Mouse (Mus musculus) adrenal gland, postnatal 4 days (tissue): Measurements from ENCODE around the gene Fndc3b. TPM values are rescaled to one million over a fixed set of nuclear protein-coding genes. Genes with fewer than 3 reads are reported as not detected.

Experiments used
- DNase-seq, 2 experiments: peaks; one replicate each; pipeline ENCODE4 v3.0.0; 2021 to 2022; ENCODE audit warnings: low spot score in 2 of 2, mixed read lengths in 2 of 2
- total RNA-seq, 2 experiments: library from RNA; stranded (reverse); gene quantifications; 2 replicates each; pipeline ENCODE4 v1.2.3; 2021

Fndc3b gene
- total RNA-seq, 2 experiments from 2014 or later, result 110 TPM

DNA sequence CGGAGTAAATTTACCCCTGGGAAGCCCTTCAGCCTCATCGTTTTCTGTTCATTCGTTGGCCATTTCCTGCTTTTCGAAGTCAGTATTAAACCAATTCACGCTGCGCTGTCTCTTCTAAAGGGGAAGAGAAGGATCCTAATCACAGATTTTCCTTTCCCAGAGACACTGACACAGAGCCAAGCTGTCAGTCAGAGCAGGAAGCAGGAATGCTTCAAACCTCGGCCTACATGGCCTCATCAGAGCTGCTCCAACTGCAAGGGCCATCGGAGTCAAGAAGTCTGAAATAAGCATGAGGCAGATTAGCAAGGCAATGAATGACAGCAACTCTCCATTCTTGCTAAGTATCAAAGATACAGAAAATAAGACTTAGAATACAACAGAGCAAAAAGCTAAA is 85.5 kb downstream of the Fndc3b start:
- no peak for DNase-seq

- DNase-seq, result no peak
Observed at GRCm38 (mm10) chr3:27624974-27625591, 86.0 kb downstream of the Fndc3b start.

DNA sequence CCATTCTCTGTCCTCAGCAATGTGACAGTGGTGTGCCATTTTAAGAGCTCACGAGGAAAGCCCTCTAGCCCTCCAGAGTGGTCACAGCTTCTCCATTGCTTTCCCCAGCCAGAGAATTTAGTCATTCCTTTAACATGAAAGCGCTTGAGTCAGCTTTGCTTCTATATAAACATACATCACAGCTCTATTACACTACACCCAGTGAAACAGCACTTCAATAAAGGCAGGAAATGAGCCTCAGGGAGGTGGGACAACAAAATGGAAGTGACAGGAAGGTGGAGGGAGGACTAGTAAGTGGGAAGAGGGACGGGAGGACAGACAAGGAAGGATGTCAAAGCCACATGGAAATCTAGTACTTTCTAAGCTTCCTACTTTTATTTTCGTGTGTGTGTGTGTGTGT is 88.7 kb downstream of the Fndc3b start:
- no peak for DNase-seq

- DNase-seq, result no peak
Observed at GRCm38 (mm10) chr3:27621176-27621575, 89.9 kb downstream of the Fndc3b start.

GRCm38 (mm10) chr3:27617733-27618132 is 93.4 kb downstream of the Fndc3b start:
- DNase-seq, result no peak

- no peak for DNase-seq
Observed at GRCm38 (mm10) chr3:27617237-27617499, 93.9 kb downstream of the Fndc3b start.

DNA sequence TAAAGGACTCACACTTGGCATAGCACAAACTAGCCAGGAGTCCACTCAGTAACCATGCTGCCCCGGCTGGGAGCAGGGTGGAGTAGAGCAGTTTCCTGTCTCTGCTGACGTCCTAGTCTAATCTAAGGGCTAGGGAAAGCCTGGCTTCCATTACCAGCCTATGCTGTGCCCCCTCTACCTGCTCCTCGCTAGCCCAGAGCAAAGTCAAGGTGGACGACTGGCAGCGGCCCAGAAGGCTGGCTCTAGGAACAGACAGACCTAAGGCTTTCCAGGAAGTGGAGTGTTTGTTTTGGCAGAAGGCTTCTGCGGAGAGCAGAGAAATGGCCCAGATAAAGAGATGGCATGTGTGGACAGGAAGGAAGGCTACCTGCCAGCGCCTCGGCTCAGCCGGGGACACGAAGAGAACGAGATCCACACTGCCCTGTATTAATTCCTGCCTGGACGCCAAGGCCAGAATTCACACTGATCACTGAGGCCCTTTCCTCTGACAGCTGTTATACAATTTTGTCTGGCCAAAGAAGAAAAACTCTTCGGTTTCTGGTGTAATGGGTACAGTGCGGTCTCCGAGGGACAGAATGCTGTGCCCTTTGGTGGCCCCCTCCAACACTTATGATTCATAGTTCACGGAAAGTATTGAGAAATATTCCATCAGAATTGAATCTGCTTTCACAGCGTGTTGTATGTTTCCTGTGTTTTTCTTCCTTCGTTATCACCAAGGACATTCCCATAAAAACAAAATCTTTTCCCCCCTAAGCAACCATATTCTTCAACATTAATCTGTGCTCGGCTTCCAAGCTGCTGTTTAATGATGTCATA is 94.5 kb downstream of the Fndc3b start:
- DNase-seq, result peak in 1 of 2 experiments; percentile 39

DNA sequence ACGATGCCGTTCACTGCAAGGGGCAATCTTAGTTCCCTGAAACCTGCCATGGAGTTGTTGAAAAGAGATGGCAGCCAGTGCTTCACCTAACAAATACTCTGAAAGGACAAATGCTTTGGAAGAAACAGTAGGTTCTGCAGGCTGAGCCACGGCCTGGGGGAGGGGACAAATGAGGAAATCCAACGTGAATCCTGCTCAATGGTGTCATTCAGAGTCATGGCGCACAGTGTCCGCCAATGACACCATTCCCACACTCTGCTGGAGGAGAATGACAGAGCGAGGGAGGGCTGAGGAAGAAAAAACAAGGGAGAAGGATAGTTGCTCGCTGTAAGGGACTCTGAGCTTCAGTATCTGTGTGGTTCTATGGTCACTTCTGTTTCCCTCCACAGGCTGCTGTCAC is 95.6 kb downstream of the Fndc3b start:
- DNase-seq, result no peak

DNA sequence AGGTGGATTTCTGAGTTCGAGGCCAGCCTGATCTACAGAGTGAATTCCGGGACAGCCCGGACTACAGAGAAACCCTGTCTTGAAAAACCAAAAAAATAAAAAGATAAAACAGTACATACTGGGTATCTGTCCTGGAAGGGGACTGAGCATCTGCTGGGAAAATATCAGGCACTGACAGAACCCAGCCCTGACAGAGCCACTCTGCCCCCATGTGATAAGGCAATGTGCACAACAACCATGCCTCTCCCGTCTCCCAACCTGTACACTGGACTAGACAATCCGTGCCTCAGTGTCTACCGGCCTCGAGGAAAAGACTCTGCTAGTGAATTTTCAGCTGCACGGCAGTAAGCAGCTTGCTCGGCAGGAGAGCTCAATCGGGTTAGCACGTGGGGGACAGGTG is 97.3 kb downstream of the Fndc3b start:
- no peak for DNase-seq

- no peak for DNase-seq
Observed at GRCm38 (mm10) chr3:27613011-27613410, 98.1 kb downstream of the Fndc3b start.

DNA sequence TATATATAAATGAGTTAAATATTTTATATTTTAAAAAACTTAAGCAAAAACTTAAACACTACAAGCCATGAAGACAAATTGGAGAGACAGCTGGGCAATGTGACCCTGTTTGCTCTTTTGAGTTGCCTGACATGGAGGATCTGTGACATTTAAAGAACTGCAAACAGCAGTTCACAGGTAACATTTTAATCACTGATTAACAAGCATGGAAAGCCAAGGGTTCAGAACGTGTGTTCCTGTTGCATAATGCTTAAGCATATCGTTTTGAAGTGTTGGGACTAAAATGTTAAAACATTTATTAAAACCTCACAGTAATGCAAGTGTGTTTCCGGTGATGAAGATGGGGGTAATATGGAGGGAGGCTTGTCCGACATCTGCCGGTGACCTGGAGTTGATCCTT is 99.1 kb downstream of the Fndc3b start:
- DNase-seq, result no peak

DNA sequence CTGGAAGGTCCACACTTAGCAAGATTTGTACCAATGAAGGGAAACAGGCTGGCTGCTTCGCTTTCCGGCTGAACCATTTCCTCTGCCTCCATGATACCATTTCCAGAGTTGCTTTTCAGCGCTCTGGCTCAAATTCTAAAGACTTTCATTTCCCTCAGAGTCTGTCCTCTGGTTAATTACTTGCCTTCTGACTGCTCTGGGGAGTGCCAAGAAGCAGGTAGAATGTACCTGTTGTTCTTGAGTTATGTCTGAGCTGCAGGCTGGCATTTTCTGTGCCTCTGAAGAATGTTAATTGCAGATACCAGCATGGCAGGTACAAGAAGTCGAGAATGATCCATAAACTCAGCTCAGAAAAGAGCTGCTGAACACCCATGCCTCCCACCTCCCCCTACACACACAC is 100.6 kb downstream of the Fndc3b start:
- DNase-seq, result no peak

- DNase-seq, result no peak
Observed at GRCm38 (mm10) chr3:27610089-27610488, 101.0 kb downstream of the Fndc3b start.

GRCm38 (mm10) chr3:27607796-27608151 is 103.3 kb downstream of the Fndc3b start:
- DNase-seq, result no peak

DNA sequence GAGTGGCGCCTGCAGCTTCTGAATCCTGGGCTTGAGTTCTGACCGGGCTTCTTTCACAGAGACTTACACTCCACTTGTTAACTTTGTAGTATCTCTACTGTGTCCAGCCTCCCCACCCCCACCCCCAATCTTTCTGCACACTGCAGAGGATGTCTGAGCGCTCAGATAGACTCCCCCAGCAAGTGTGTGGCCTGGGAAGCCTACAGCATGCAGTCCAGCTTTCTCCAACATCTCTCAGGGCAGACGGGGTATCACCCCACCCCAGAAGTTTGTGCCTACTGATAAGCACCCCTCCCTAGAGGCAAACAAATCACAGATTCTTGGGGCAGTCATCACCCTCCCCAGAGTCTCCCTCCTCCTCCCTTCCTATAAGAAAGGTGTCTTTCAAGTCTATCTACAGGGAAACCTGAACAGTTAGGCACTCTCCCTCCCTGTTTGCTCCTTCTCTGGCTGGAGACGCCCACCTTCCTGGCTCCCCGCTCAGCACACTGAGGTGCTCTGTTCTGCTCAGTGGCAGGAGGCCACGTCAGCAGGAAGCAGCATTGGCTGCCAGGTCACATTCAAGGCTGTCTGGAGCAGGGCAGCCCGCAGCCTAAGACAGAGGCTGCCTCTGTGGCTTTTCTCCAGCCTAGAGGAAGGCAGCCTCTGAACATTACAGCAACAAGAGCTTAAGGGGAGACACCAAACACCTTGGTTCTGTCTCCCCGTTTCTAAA is 103.9 kb downstream of the Fndc3b start:
- peak in 1 of 2 experiments; percentile 39 for DNase-seq

GRCm38 (mm10) chr3:27606626-27607025 is 104.5 kb downstream of the Fndc3b start:
- no peak for DNase-seq

GRCm38 (mm10) chr3:27605613-27606012 is 105.5 kb downstream of the Fndc3b start:
- DNase-seq, result no peak

GRCm38 (mm10) chr3:27605081-27605480 is 106.0 kb downstream of the Fndc3b start:
- DNase-seq, result no peak

DNA sequence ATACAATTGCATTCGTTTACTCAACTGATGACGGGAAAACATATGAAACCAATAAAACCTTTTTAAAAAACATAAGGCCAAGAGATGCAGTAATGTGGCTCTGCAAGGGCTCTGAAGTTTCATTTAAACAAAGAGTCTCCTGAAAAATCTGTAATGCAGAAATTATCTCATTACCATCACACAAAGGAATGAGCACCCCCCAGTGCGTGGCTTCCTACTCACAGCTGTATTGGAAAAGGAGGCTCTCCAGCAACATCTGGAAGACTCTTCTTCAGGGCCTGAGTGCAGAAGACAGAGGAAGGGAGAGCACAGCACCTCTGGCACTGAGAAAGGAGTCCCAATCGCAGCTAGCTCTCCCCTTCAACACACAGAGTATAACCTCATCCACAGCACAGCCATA is 106.5 kb downstream of the Fndc3b start:
- no peak for DNase-seq

GRCm38 (mm10) chr3:27603905-27604620 is 107.0 kb downstream of the Fndc3b start:
- no peak for DNase-seq

DNA sequence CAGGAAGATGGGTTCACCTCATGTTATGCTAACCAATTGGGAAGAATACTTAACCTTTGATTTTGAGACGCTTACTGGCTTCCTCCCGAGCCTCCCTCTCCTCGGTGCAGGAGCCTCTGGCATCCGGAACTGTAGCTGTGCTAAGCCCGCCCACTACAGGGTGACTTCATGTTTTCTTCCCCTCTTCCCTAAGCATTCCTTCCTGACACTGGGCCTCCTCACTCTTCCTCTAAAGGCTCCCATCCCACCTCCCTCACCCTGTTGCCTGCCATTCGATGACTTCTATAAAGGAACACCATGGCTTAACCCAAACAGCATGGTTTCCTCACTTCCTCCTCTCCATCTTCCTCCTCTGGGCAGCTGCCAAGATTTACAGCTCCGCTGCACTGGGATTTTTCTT is 110.5 kb downstream of the Fndc3b start:
- no peak for DNase-seq

GRCm38 (mm10) chr3:27600197-27600596 is 110.9 kb downstream of the Fndc3b start:
- no peak for DNase-seq
